ENCODE assay signal across 9 mouse cellular contexts in genomic region chr10:61751534-61752219, GRCm38 (mm10). TPM values are rescaled to one million over a fixed set of nuclear protein-coding genes. Genes with fewer than 3 reads are reported as not detected.
DNase-seq lines count a peak whose midpoint lies in the region; ATAC-seq and TF ChIP-seq lines count a peak whose summit lies in the region.
"Had no signal": no experiment of that assay in that cellular context is flagged by ENCODE, and none has a peak within 500 bp of the region (broad histone marks: within the 10 kb centered on the region; RNA-seq: fewer than 3 reads in every experiment).

No protein-coding gene starts in this region.

- H3K4me3 ChIP-seq in heart, embryonic 14.5 days (ENCODE audit: control insufficient read depth in 1 of 2, insufficient read depth in 1 of 2, low read depth in 1 of 2, low read length in 2 of 2), result no peak overlapping the region
- no peak overlapping the region for H3K4me3 ChIP-seq in kidney, adult 2 months (ENCODE audit: insufficient read depth, low read depth, low read length)
- H3K4me3 ChIP-seq in hindbrain, embryonic 12.5 days, result no peak overlapping the region

- no peaks in the 10 kb centered on the region for H3K27me3 ChIP-seq in heart, embryonic 14.5 days (ENCODE audit: control insufficient read depth, insufficient read depth, low read length)
- H3K27me3 ChIP-seq in Patski, result no peaks in the 10 kb centered on the region
- H3K27me3 ChIP-seq in kidney, adult 2 months (replicated peaks; ENCODE audit: control insufficient read depth, insufficient read depth, low read length), result no peaks in the 10 kb centered on the region
- H3K27me3 ChIP-seq in hindbrain, embryonic 12.5 days, result no peaks in the 10 kb centered on the region

- H3K4me2 ChIP-seq in heart, embryonic 14.5 days (ENCODE audit: low read length), result no peak overlapping the region
- no peak overlapping the region for H3K4me2 ChIP-seq in hindbrain, embryonic 12.5 days (replicated peaks)

- peaks cover 70% of the 10 kb centered on the region for H3K36me3 ChIP-seq in heart, embryonic 14.5 days (ENCODE audit: control insufficient read depth, insufficient read depth, low read length)
- H3K36me3 ChIP-seq in kidney, adult 2 months (ENCODE audit: control insufficient read depth, insufficient read depth, low read length), result no peaks in the 10 kb centered on the region
- H3K36me3 ChIP-seq in hindbrain, embryonic 12.5 days, result peaks cover 93% of the 10 kb centered on the region

- in situ Hi-C loops in Patski (cut with MboI; ENCODE audit: low pct_unique_long_range_greater_than_20kb), result no loop called here

- no peaks in the 10 kb centered on the region for H3K9me3 ChIP-seq in heart, embryonic 14.5 days (ENCODE audit: control insufficient read depth, low read length)
- no peaks in the 10 kb centered on the region for H3K9me3 ChIP-seq in hindbrain, embryonic 12.5 days (replicated peaks)

- no peak overlapping the region for H3K9ac ChIP-seq in heart, embryonic 14.5 days (ENCODE audit: low read length)
- no peak overlapping the region for H3K9ac ChIP-seq in hindbrain, embryonic 12.5 days

- DNase-seq in heart, adult 9 months (ENCODE audit: low spot score in 2 of 2), result no peak
- DNase-seq in Patski (ENCODE audit: low read depth, low spot score), result peak; percentile 84
- peak; percentile 91 for DNase-seq in kidney, adult 2 months
- DNase-seq in lung, postnatal 10 days, result peak; percentile 76
- DNase-seq in frontal cortex, postnatal 25 days (ENCODE audit: low spot score in 2 of 2), result no peak
- DNase-seq in retina, postnatal 1 day, result no peak

- WGBS in heart, embryonic 14.5 days, result 69% methylated on average over 19 of the region's 20 CpGs
- 53% methylated on average over 20 of the region's 20 CpGs for WGBS in kidney, adult 2 months
- 83% methylated on average over 20 of the region's 20 CpGs for WGBS in hindbrain, embryonic 12.5 days

- TF ChIP-seq CTCF in Patski (IDR thresholded peaks at IDR 0.05), result no peak
- no peak for TF ChIP-seq CTCF in kidney, adult 2 months (conservative IDR thresholded peaks at IDR 0.05; ENCODE audit: insufficient read depth, insufficient read length, low read depth, low read length)

- POLR2A ChIA-PET in Patski (lab: Charles Lee), result interaction anchor here (1.1 kb wide), 2 partner anchors 10 to 11 kb away, joined by 3 to 4 read pairs; no protein-coding TSS in a partner anchor

- CTCF ChIA-PET in Patski (lab: Charles Lee), result interaction anchor here (1.2 to 2.2 kb wide), 6 partner anchors 10 to 72 kb away, joined by 3 to 6 read pairs (median 4); no protein-coding TSS in a partner anchor

- H3K4me1 ChIP-seq in heart, embryonic 14.5 days (ENCODE audit: control insufficient read depth in 2 of 2, insufficient read depth in 2 of 2, low read length in 2 of 2), result peaks cover under 1 to 3% of the 10 kb centered on the region in 2 experiments; a peak in 2 of 4 replicates
- H3K4me1 ChIP-seq in kidney, adult 2 months (ENCODE audit: control insufficient read depth, insufficient read depth, low read length), result no peaks in the 10 kb centered on the region
- H3K4me1 ChIP-seq in hindbrain, embryonic 12.5 days, result no peaks in the 10 kb centered on the region

- H3K27ac ChIP-seq in heart, embryonic 14.5 days (replicated peaks in 1 of 2; ENCODE audit: control insufficient read depth in 1 of 2, insufficient read depth in 1 of 2, low read depth in 2 of 2, low read length in 2 of 2), result peak overlapping the region; percentile 35 to 47
- H3K27ac ChIP-seq in kidney, adult 2 months (ENCODE audit: insufficient read depth, low read depth, low read length), result peak overlapping the region; percentile 48; the same call in 1 of the 2 replicates
- H3K27ac ChIP-seq in hindbrain, embryonic 12.5 days, result no peak overlapping the region

- TF ChIP-seq POLR2A in kidney, adult 2 months (IDR thresholded peaks at IDR 0.05; ENCODE audit: low read depth, low read length), result no peak

- 0 out of 2 replicates have a peak, but pooled peaks have one; percentile 33 for ATAC-seq in heart, embryonic 14.5 days (ENCODE audit: insufficient number of reproducible peaks, insufficient read depth, low FRiP score, low read depth)
- peak; percentile 88 for ATAC-seq in Patski
- ATAC-seq in hindbrain, embryonic 12.5 days (ENCODE audit: low FRiP score), result no peak
- ATAC-seq: CD4-positive, CD25-positive, alpha-beta regulatory T cell, adult 4 months had no signal

RNA-seq across cellular contexts. Expression of gene H2afy2, which starts 32.3 kb away (rescaled TPM):
- 35.0 and 35.4 TPM in 2 replicates for polyA plus RNA-seq in heart, embryonic 14.5 days (2014; fragmentation: Nextera tagmentation; extraction: Ambion mirVana)
- 33.1 TPM for polyA plus RNA-seq in Patski (2021)
- polyA plus RNA-seq in kidney, adult 2 months (2012; rRNA removed), result 5.4 and 6.1 TPM in 2 replicates
- 340 and 382 TPM in 2 replicates for polyA plus RNA-seq in hindbrain, embryonic 12.5 days (2016; fragmentation: Nextera tagmentation; extraction: Ambion mirVana)
- polyA plus RNA-seq: CD4-positive, CD25-positive, alpha-beta regulatory T cell, adult 4 months had no signal

RNA-seq across cellular contexts. Expression of gene Aifm2, which starts 36.6 kb away (rescaled TPM):
- polyA plus RNA-seq in heart, embryonic 14.5 days (2014; fragmentation: Nextera tagmentation; extraction: Ambion mirVana), result 20.7 and 23.1 TPM in 2 replicates
- polyA plus RNA-seq in Patski (2021), result 43.0 TPM
- 27.7 and 29.0 TPM in 2 replicates for polyA plus RNA-seq in kidney, adult 2 months (2012; rRNA removed)
- polyA plus RNA-seq in hindbrain, embryonic 12.5 days (2016; fragmentation: Nextera tagmentation; extraction: Ambion mirVana), result 6.3 and 7.5 TPM in 2 replicates

RNA-seq across cellular contexts. Expression of gene Tysnd1, which starts 56.4 kb away (rescaled TPM):
- polyA plus RNA-seq in heart, embryonic 14.5 days (2014; fragmentation: Nextera tagmentation; extraction: Ambion mirVana), result 25.7 and 27.5 TPM in 2 replicates
- 30.6 TPM for polyA plus RNA-seq in Patski (2021)
- 75.4 and 101 TPM in 2 replicates for polyA plus RNA-seq in kidney, adult 2 months (2012; rRNA removed)
- polyA plus RNA-seq in hindbrain, embryonic 12.5 days (2016; fragmentation: Nextera tagmentation; extraction: Ambion mirVana), result 36.5 and 37.4 TPM in 2 replicates

Comparison
In these comparisons a context has a peak if more than half of its experiments do, and no peak if none do; other contexts are left out.
1. DNase-seq: peak in Patski (single experiment), kidney, adult 2 months (single experiment) and lung, postnatal 10 days (single experiment); none in heart, adult 9 months (0 of 2), frontal cortex, postnatal 25 days (0 of 2) and retina, postnatal 1 day (single experiment).